ENCODE assay signal across 19 mouse cellular contexts in genomic region chr11:107365938-107366712, GRCm38 (mm10).
DNase-seq lines count a peak whose midpoint lies in the region; ATAC-seq and TF ChIP-seq lines count a peak whose summit lies in the region.
"Had no signal": no experiment of that assay in that cellular context is flagged by ENCODE, and none has a peak within 500 bp of the region (broad histone marks: within the 10 kb centered on the region; RNA-seq: fewer than 3 reads in every experiment).

No protein-coding gene starts in this region.

- H3K4me3 ChIP-seq in kidney, embryonic 15.5 days (replicated peaks), result no peak overlapping the region
- H3K4me3 ChIP-seq in kidney, embryonic 14.5 days (ENCODE audit: low read length), result no peak overlapping the region
- H3K4me3 ChIP-seq in testis, adult 2 months (ENCODE audit: control insufficient read depth, low read depth, low read length), result peak overlapping the region; percentile 69
- H3K4me3 ChIP-seq: forebrain, embryonic 12.5 days; hindbrain, embryonic 10.5 days; limb, embryonic 12.5 days; liver, embryonic 15.5 days; midbrain, embryonic 13.5 days; myocyte; neural tube, embryonic 15.5 days had no signal

- no peaks in the 10 kb centered on the region for H3K27me3 ChIP-seq in kidney, embryonic 15.5 days
- H3K27me3 ChIP-seq in kidney, embryonic 14.5 days (ENCODE audit: control insufficient read depth, insufficient read depth, low read length), result no peaks in the 10 kb centered on the region
- no peaks in the 10 kb centered on the region for H3K27me3 ChIP-seq in testis, adult 2 months (ENCODE audit: control insufficient read depth, insufficient read depth, low read length)
- H3K27me3 ChIP-seq: CH12.LX; forebrain, embryonic 12.5 days; limb, embryonic 12.5 days; liver, embryonic 15.5 days; midbrain, embryonic 13.5 days; neural tube, embryonic 15.5 days had no signal

- no peak overlapping the region for H3K27ac ChIP-seq in kidney, embryonic 15.5 days
- no peak overlapping the region for H3K27ac ChIP-seq in kidney, embryonic 14.5 days (ENCODE audit: low read depth, low read length)
- peak overlapping the region; percentile 46 for H3K27ac ChIP-seq in testis, adult 2 months (ENCODE audit: control insufficient read depth, insufficient read depth, low read depth, low read length)
- H3K27ac ChIP-seq: hindbrain, embryonic 10.5 days; limb, embryonic 12.5 days; liver, embryonic 15.5 days; midbrain, embryonic 13.5 days; neural tube, embryonic 15.5 days had no signal

- H3K9me3 ChIP-seq in kidney, embryonic 15.5 days (replicated peaks), result no peaks in the 10 kb centered on the region
- H3K9me3 ChIP-seq in kidney, embryonic 14.5 days (ENCODE audit: control insufficient read depth, low read length), result no peaks in the 10 kb centered on the region
- H3K9me3 ChIP-seq: forebrain, embryonic 12.5 days; hindbrain, embryonic 10.5 days; limb, embryonic 12.5 days; liver, embryonic 15.5 days; midbrain, embryonic 13.5 days; neural tube, embryonic 15.5 days had no signal

- no peak overlapping the region for H3K9ac ChIP-seq in kidney, embryonic 15.5 days
- no peak overlapping the region for H3K9ac ChIP-seq in kidney, embryonic 14.5 days (ENCODE audit: low read depth, low read length)
- H3K9ac ChIP-seq: forebrain, embryonic 12.5 days; limb, embryonic 12.5 days; liver, embryonic 15.5 days; midbrain, embryonic 13.5 days; neural tube, embryonic 15.5 days had no signal

- no peak for ATAC-seq in kidney, embryonic 15.5 days (replicated peaks; ENCODE audit: low FRiP score)
- no peak for ATAC-seq in kidney, embryonic 14.5 days (ENCODE audit: low FRiP score, low TSS enrichment)
- ATAC-seq: midbrain, embryonic 13.5 days had no signal

- H3K36me3 ChIP-seq in kidney, embryonic 15.5 days, result no peaks in the 10 kb centered on the region
- H3K36me3 ChIP-seq in kidney, embryonic 14.5 days (ENCODE audit: control insufficient read depth, insufficient read depth, low read length), result no peaks in the 10 kb centered on the region
- H3K36me3 ChIP-seq in testis, adult 2 months (ENCODE audit: control insufficient read depth, insufficient read depth, low read length), result no peaks in the 10 kb centered on the region
- H3K36me3 ChIP-seq: forebrain, embryonic 12.5 days; hindbrain, embryonic 10.5 days; limb, embryonic 12.5 days; liver, embryonic 15.5 days; midbrain, embryonic 13.5 days; neural tube, embryonic 15.5 days had no signal

- TF ChIP-seq CTCF in testis, adult 2 months (IDR thresholded peaks at IDR 0.05; ENCODE audit: control insufficient read depth, insufficient read depth, insufficient replicate concordance, low read depth, low read length), result no peak

- H3K4me2 ChIP-seq in kidney, embryonic 15.5 days, result 0 out of 2 replicates have a peak overlapping the region, but pooled peaks have one; percentile 12
- H3K4me2 ChIP-seq in kidney, embryonic 14.5 days (replicated peaks; ENCODE audit: low read depth, low read length), result no peak overlapping the region
- H3K4me2 ChIP-seq: forebrain, embryonic 12.5 days; limb, embryonic 12.5 days; liver, embryonic 15.5 days; midbrain, embryonic 13.5 days; neural tube, embryonic 15.5 days had no signal

- TF ChIP-seq POLR2A in testis, adult 2 months (IDR thresholded peaks at IDR 0.05; ENCODE audit: control insufficient read depth, low read depth, low read length), result no peak

- DNase-seq in heart, adult 11 months, result peak; percentile 93
- DNase-seq in heart, postnatal 25 days (ENCODE audit: low spot score), result no peak
- no peak for DNase-seq in testis, postnatal 14 days (ENCODE audit: low spot score)
- no peak for DNase-seq in frontal cortex, postnatal 14 days (ENCODE audit: low spot score in 2 of 2)
- DNase-seq in spleen, adult 12 weeks (ENCODE audit: low spot score), result no peak
- DNase-seq: cerebellum, adult 9-10 months; right cerebral cortex, postnatal 25 days; thymus, postnatal 4 days had no signal

- 56% methylated on average over 13 of the region's 13 CpGs for WGBS in kidney, embryonic 15.5 days
- 63% methylated on average over 13 of the region's 13 CpGs for WGBS in kidney, embryonic 14.5 days

- intact Hi-C loops in heart, postnatal 25 days (cut with DNase I), result no loop called here

- H3K4me1 ChIP-seq in kidney, embryonic 15.5 days, result peaks cover 17% of the 10 kb centered on the region; the same call in 1 of the 2 replicates
- H3K4me1 ChIP-seq in kidney, embryonic 14.5 days (ENCODE audit: control insufficient read depth, insufficient read depth, low read length), result no peaks in the 10 kb centered on the region
- peaks cover 8% of the 10 kb centered on the region for H3K4me1 ChIP-seq in testis, adult 2 months (ENCODE audit: control insufficient read depth, insufficient read depth, low read length)
- H3K4me1 ChIP-seq: liver, embryonic 15.5 days had no signal
